Mouse (Mus musculus) stomach, embryonic 14.5 days (tissue): ENCODE measurements around the gene Papss2. TPM values are rescaled to one million over a fixed set of nuclear protein-coding genes. Genes with fewer than 3 reads are reported as not detected.

ENCODE experiments used
- ATAC-seq: fragments of 200-750 bp; cut with Nextera tagmentation; 2 replicates; pipeline ENCODE4 v1.8.0; 2017; ENCODE audit warnings: low read depth, moderate TSS enrichment; ENCODE audit not compliant: insufficient number of reproducible peaks, insufficient read depth, low FRiP score
- H3K27ac ChIP-seq: fragments of 300-500 bp; sonication (generic); 2 replicates; pipeline ENCODE4 v1.5.1; 2014; ENCODE audit warnings: mild to moderate bottlenecking, low read length, moderate library complexity, mixed read lengths
- H3K27me3 ChIP-seq: fragments of 300-500 bp; sonication (generic); 2 replicates; pipeline ENCODE4 v1.6.1; 2014; ENCODE audit warnings: low read length, control low read depth, mixed read lengths; ENCODE audit not compliant: control insufficient read depth, insufficient read depth
- H3K36me3 ChIP-seq: fragments of 300-500 bp; sonication (generic); 2 replicates; pipeline ENCODE4 v1.6.1; 2014; ENCODE audit warnings: mild to moderate bottlenecking, control low read depth, low read length, moderate library complexity, mixed read lengths; ENCODE audit not compliant: control insufficient read depth, insufficient read depth
- H3K4me1 ChIP-seq: fragments of 300-500 bp; sonication (generic); 2 replicates; pipeline ENCODE4 v1.6.1; 2014; ENCODE audit warnings: low read length, control low read depth, mixed read lengths; ENCODE audit not compliant: control insufficient read depth, insufficient read depth
- H3K4me2 ChIP-seq: fragments of 300-500 bp; sonication (generic); replicated peaks from 2 replicates; pipeline ENCODE4 v1.6.1; 2014; ENCODE audit warnings: low read depth, low read length, control low read depth
- H3K4me3 ChIP-seq: fragments of 300-500 bp; sonication (generic); 2 replicates; pipeline ENCODE4 v1.5.1; 2014; ENCODE audit warnings: low read depth, low read length, control low read depth
- H3K9ac ChIP-seq: fragments of 300-500 bp; sonication (generic); replicated peaks from 2 replicates; pipeline ENCODE4 v1.6.1; 2014; ENCODE audit warnings: low read depth, mild to moderate bottlenecking, control low read depth, low read length, moderate library complexity, mixed read lengths
- H3K9me3 ChIP-seq: fragments of 300-500 bp; sonication (generic); 2 replicates; pipeline ENCODE4 v1.6.1; 2016; ENCODE audit warnings: low read depth, low read length, control low read depth; ENCODE audit not compliant: control insufficient read depth
- WGBS: fragments of 180-500 bp; shearing (Covaris S2); extraction: QIAGEN DNeasy Blood & Tissue Kit; methylation state at CpG from one replicate; pipeline ENCODE4 v1.1.7; 2014; 5-methylcytosine and 5-hydroxymethylcytosine counted together
- polyA plus RNA-seq: library from polyadenylated mRNA; unstranded; fragments of >200 nt; fragmentation: Nextera tagmentation; extraction: Ambion mirVana; gene quantifications from 2 replicates; pipeline ENCODE4 v1.2.1, GENCODE M21; 2014

The Papss2 gene
- polyA plus RNA-seq, 1 experiment from 2014 or later: 9.0 TPM

GRCm38 (mm10) chr19:32567447-32567846, 28.1 kb upstream of the Papss2 start:
- no peak overlapping the region for H3K9ac ChIP-seq
- no peaks in the 10 kb centered on the region for H3K36me3 ChIP-seq
- no peak for ATAC-seq
- H3K27ac ChIP-seq: no peak overlapping the region
- H3K4me2 ChIP-seq: no peak overlapping the region
- no peaks in the 10 kb centered on the region for H3K4me1 ChIP-seq
- H3K27me3 ChIP-seq: no peaks in the 10 kb centered on the region
- 86% methylated on average over 5 of the region's 5 CpGs for WGBS
- no peak overlapping the region for H3K4me3 ChIP-seq
- H3K9me3 ChIP-seq: no peaks in the 10 kb centered on the region

GRCm38 (mm10) chr19:32568470-32568869, 27.1 kb upstream of the Papss2 start:
- no peak for ATAC-seq
- H3K9ac ChIP-seq: no peak overlapping the region
- H3K36me3 ChIP-seq: no peaks in the 10 kb centered on the region
- H3K4me3 ChIP-seq: no peak overlapping the region
- H3K9me3 ChIP-seq: no peaks in the 10 kb centered on the region
- H3K27ac ChIP-seq: no peak overlapping the region
- 93% methylated on average over 3 of the region's 3 CpGs for WGBS
- no peak overlapping the region for H3K4me2 ChIP-seq
- no peaks in the 10 kb centered on the region for H3K4me1 ChIP-seq
- H3K27me3 ChIP-seq: no peaks in the 10 kb centered on the region

- WGBS: 80% methylated on average over 3 of the region's 3 CpGs
- ATAC-seq: no peak
- no peak overlapping the region for H3K4me3 ChIP-seq
- H3K4me1 ChIP-seq: no peaks in the 10 kb centered on the region
- H3K27ac ChIP-seq: no peak overlapping the region
- H3K4me2 ChIP-seq: no peak overlapping the region
- no peak overlapping the region for H3K9ac ChIP-seq
- H3K27me3 ChIP-seq: no peaks in the 10 kb centered on the region
- no peaks in the 10 kb centered on the region for H3K9me3 ChIP-seq
- no peaks in the 10 kb centered on the region for H3K36me3 ChIP-seq
Measured at GRCm38 (mm10) chr19:32568961-32569653, 26.5 kb upstream of the Papss2 start.

GRCm38 (mm10) chr19:32569725-32570124, 25.9 kb upstream of the Papss2 start:
- H3K9me3 ChIP-seq: no peaks in the 10 kb centered on the region
- H3K27ac ChIP-seq: no peak overlapping the region
- WGBS: 76% methylated on average over 5 of the region's 5 CpGs
- no peak overlapping the region for H3K4me3 ChIP-seq
- H3K4me2 ChIP-seq: no peak overlapping the region
- no peaks in the 10 kb centered on the region for H3K27me3 ChIP-seq
- no peak overlapping the region for H3K9ac ChIP-seq
- no peak for ATAC-seq
- H3K4me1 ChIP-seq: no peaks in the 10 kb centered on the region
- H3K36me3 ChIP-seq: no peaks in the 10 kb centered on the region

- H3K36me3 ChIP-seq: no peaks in the 10 kb centered on the region
- no peak for ATAC-seq
- WGBS: 54% methylated on average over 2 of the region's 2 CpGs
Measured at GRCm38 (mm10) chr19:32572191-32572590, 23.4 kb upstream of the Papss2 start.

GRCm38 (mm10) chr19:32573259-32573658, 22.3 kb upstream of the Papss2 start:
- H3K9ac ChIP-seq: no peak overlapping the region
- no peak overlapping the region for H3K27ac ChIP-seq
- H3K4me2 ChIP-seq: no peak overlapping the region
- H3K4me1 ChIP-seq: no peaks in the 10 kb centered on the region
- no peak for ATAC-seq
- H3K9me3 ChIP-seq: no peaks in the 10 kb centered on the region
- no peaks in the 10 kb centered on the region for H3K27me3 ChIP-seq
- no peak overlapping the region for H3K4me3 ChIP-seq
- 76% methylated on average over 6 of the region's 6 CpGs for WGBS
- H3K36me3 ChIP-seq: no peaks in the 10 kb centered on the region

More at GRCm38 (mm10) chr19:32572191-32572590, 23.4 kb upstream of the Papss2 start:
- Histone ChIP-seq H3K9me3 (no peaks in the 10 kb centered on the region), H3K4me3 (no peak overlapping the region), H3K27ac (no peak overlapping the region), H3K4me2 (no peak overlapping the region), H3K27me3 (no peaks in the 10 kb centered on the region), H3K4me1 (no peaks in the 10 kb centered on the region), H3K9ac (no peak overlapping the region)

- no peak overlapping the region for H3K4me3 ChIP-seq
Measured at GRCm38 (mm10) chr19:32574846-32575245, 20.7 kb upstream of the Papss2 start.

GRCm38 (mm10) chr19:32577749-32578148, 17.8 kb upstream of the Papss2 start:
- H3K9ac ChIP-seq: no peak overlapping the region
- H3K27me3 ChIP-seq: no peaks in the 10 kb centered on the region
- H3K27ac ChIP-seq: no peak overlapping the region
- H3K4me3 ChIP-seq: no peak overlapping the region
- 48% methylated on average over 1 of the region's 1 CpGs for WGBS
- no peaks in the 10 kb centered on the region for H3K4me1 ChIP-seq
- no peaks in the 10 kb centered on the region for H3K9me3 ChIP-seq
- ATAC-seq: no peak
- no peaks in the 10 kb centered on the region for H3K36me3 ChIP-seq
- H3K4me2 ChIP-seq: no peak overlapping the region

More at GRCm38 (mm10) chr19:32574846-32575245, 20.7 kb upstream of the Papss2 start:
- H3K27ac ChIP-seq: no peak overlapping the region
- 73% methylated on average over 3 of the region's 3 CpGs for WGBS
- ATAC-seq: no peak
- H3K9ac ChIP-seq: no peak overlapping the region
- H3K36me3 ChIP-seq: no peaks in the 10 kb centered on the region
- H3K4me1 ChIP-seq: no peaks in the 10 kb centered on the region
- no peak overlapping the region for H3K4me2 ChIP-seq
- no peaks in the 10 kb centered on the region for H3K27me3 ChIP-seq
- H3K9me3 ChIP-seq: no peaks in the 10 kb centered on the region
